Mouse (Mus musculus) left cerebral cortex, adult 9 months (tissue): ENCODE results near the gene Ssc4d.

Experiments used
- DNase-seq, 2 experiments: peaks; one replicate each; pipeline ENCODE4 v3.0.0; 2022; ENCODE audit warnings: low spot score in 2 of 2

The Ssc4d gene

GRCm38 (mm10) chr5:135974365-135974764, at the start of gene Ssc4d:
TSS of gene Ssc4d (minus strand) at chr5:135974531.
- DNase-seq: no peak

GRCm38 (mm10) chr5:136019907-136020306, 45.6 kb upstream of the Ssc4d start:
- no peak for DNase-seq

GRCm38 (mm10) chr5:136018726-136019125, 44.4 kb upstream of the Ssc4d start:
- no peak for DNase-seq

- DNase-seq: no peak
Observed at GRCm38 (mm10) chr5:136017262-136017661, 42.9 kb upstream of the Ssc4d start.

DNA sequence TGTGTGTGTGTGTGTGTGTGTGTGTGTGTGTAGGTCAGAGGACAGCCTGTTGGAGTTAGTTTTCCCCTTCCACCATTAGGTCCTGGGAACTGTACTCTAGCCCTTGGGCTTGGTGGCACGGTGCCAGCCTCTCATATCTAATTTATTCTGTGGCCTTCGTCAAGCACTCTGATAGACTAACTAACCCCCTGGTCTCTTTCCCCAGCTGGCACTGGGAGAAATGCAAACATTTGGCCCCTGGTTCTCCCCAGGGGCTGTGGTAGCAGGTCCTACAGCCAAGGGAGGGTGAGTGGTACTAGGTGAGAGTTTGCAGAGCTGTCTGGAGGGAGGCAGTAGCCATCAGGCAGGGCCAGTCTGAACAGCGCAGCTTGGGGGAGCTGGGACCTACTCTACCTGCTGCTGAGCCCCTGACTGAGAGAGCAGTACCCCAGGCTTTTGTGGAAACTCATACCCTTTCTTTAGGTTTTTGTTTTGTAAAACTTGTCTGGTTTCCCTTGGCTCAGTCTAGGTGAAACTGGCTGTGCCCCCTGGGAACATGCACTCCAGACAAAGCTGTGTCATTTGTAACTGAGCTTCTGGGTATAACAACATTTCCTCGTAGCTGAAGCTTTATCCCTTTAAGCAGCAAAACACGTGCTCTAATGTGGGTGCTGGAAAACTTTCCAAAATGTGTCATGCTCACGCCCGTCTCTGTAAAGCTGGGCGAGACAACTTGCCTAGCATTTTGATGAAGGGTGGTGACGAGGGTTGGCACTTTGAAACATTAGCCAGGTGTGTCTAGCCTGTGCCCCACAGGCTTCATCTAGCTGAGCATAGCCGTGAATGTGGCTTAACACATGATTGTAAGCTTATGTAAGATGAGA, 41.9 kb upstream of the Ssc4d start:
- no peak for DNase-seq

DNA sequence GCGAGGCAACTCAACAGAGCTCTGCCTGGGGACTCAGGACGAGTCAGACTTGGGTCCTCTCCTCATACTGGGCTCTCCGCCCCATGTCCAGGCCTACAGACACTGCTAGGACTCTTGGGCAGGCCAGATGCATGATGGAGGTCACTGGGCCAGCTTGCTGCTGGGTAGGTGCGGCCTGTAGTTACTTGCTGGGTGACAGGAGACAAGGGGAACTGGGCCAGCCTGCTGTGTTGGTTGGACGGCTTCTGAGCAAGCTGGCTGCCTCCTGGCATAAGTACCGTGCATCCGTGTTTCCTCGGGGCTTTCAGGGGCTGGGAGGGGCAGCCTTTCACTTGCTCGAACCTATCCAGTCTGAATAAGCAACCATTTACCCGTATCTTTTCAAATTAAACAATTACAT, 41.3 kb upstream of the Ssc4d start:
- no peak for DNase-seq

- no peak for DNase-seq
Observed at GRCm38 (mm10) chr5:136014877-136015276, 40.5 kb upstream of the Ssc4d start.

DNA sequence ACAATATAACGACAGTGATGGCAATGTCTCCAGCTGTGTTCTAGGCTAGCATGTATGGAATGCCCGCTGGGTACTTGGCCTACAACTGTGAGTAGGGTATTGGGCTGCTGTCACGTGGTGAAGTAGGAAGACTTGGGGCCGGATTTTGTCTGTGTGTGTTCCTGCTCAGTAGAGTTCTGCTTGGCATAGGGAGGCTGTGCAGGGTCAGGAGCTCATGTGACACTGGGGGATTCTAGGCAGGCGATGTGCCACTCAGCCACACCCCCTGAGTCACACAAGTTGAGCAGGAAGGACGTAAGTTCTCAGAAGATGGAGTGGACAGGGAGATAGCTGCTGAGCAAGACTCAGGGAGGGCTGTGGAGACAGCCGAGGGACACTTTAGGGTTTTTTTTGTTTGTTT, 33.4 kb upstream of the Ssc4d start:
- DNase-seq: no peak

- no peak for DNase-seq
Observed at GRCm38 (mm10) chr5:136004537-136004936, 30.2 kb upstream of the Ssc4d start.

GRCm38 (mm10) chr5:136002751-136003151, 28.4 kb upstream of the Ssc4d start:
- DNase-seq: no peak

- DNase-seq: no peak
Observed at GRCm38 (mm10) chr5:136002325-136002724, 28.0 kb upstream of the Ssc4d start.

GRCm38 (mm10) chr5:136001222-136001621, 26.9 kb upstream of the Ssc4d start:
- DNase-seq: no peak

DNA sequence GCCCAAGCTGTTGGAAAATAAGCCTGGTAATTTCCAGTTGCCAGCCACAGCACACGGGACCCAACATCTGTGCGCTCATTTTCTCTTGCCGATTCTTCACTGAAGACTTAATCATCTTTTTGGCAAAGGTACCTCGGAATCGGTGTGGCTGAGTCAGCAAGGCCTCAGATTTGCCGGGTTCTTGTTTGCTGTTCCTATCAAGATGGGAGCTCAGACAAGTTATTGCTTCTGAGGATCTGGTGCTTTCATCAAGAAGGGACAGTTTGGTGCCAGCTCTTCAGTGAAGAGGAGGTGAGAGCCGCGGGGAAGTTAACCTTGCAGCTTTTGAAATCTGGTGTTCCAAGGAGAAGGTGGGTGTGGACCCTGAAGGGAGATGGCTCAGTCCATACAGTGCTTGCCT, 21.8 kb upstream of the Ssc4d start:
- no peak for DNase-seq

GRCm38 (mm10) chr5:135994725-135995687, 20.7 kb upstream of the Ssc4d start, which contains the start of gene Dtx2:
TSS of gene Dtx2 (plus strand) at chr5:135994800.
- peak; percentile 78 to 90 for DNase-seq

GRCm38 (mm10) chr5:135994335-135994724, 20.0 kb upstream of the Ssc4d start:
- no peak for DNase-seq

- DNase-seq: no peak
Observed at GRCm38 (mm10) chr5:135993381-135993965, 19.1 kb upstream of the Ssc4d start.

GRCm38 (mm10) chr5:135990601-135991000, 16.3 kb upstream of the Ssc4d start:
- DNase-seq: no peak

DNA sequence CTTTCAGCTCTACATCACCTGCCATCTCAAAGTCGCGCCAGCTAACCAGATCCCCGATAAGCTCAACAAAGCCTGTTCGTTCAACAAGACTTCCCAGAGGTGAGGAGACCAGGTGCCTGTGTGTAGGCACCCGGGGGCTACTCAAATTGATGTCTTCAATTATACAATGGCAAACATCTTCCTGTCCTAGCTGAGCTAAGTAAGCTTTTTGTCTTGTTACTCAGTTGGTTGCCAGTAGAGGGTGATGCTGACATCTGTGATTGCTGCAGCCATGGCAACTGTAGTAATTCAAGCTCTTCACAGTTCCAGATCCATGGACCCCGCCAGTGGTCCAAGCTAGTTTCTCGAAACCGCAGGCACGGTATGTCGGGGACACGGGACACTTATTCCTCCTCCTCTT, 12.9 kb upstream of the Ssc4d start:
- DNase-seq: no peak

DNA sequence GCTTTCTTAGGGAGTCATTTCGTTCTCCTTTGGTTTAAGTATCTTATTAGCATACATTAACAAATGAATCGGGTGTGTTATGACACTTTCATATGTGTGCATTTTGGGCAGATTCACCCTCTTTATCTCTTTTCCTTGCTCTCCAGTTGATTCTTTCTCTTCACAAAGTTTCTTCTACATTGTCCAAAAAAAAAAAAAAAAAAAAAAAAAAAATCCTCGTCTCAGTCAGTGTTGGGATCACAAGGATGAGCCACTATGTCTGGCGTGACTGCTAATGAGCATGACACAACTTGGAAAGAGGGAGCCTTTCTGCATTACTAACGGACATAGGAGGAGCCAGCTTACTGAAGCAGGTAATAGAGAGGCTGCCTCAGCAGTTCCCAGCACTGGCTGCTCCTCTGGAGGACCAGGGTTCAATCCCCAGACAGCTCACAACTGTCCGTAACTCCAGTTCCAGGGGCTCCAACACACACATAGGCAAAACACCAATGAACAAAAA, 10.3 kb upstream of the Ssc4d start:
- DNase-seq: no peak

DNA sequence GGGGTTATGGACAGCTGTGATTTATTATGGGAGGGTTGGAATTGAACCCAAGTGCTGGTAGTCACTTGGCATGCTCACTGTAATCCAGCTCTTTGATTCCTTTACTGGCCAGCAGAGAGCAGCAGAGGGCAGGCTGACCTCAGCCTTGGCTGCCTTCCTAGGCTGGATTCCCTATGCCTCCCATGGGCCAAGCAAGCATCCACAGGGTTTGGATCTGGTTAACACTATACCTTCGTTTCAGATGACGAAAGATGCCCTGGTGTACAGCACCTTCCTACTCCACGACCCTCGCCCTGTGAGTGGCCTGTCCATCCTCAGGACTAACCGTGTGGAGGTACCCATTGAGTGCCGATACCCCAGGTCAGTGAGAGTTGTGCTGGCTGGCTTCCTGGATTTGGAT, 8.1 kb upstream of the Ssc4d start:
- no peak for DNase-seq

- no peak for DNase-seq
Observed at GRCm38 (mm10) chr5:135979904-135980303, 5.6 kb upstream of the Ssc4d start, which contains the start of gene Zp3. TSS of gene Zp3 (plus strand) at chr5:135980099.

GRCm38 (mm10) chr5:135979381-135979780, 5.0 kb upstream of the Ssc4d start:
- DNase-seq: no peak
